Mouse (Mus musculus) lung, postnatal 0 days (tissue): Measurements from ENCODE around the gene Rasgrp2. TPM values are rescaled to one million over a fixed set of nuclear protein-coding genes. Genes with fewer than 3 reads are reported as not detected.

Experiments
- ATAC-seq: fragments of 200-750 bp; cut with Nextera tagmentation; 2 replicates; pipeline ENCODE4 v1.8.0; 2017; ENCODE audit warnings: moderate library complexity
- DNase-seq: peaks from one replicate; pipeline ENCODE4 v3.0.0-alpha.2; 2016; ENCODE audit warnings: low spot score
- H3K27ac ChIP-seq: fragments of 300-500 bp; sonication (generic); 2 replicates; pipeline ENCODE4 v1.5.1; 2014; ENCODE audit warnings: antibody characterized with exemption, mild to moderate bottlenecking, low read length, mixed read lengths
- H3K27me3 ChIP-seq: fragments of 300-500 bp; sonication (generic); replicated peaks from 2 replicates; pipeline ENCODE4 v1.6.1; 2014; ENCODE audit warnings: low read length, mixed read lengths; ENCODE audit not compliant: insufficient read depth
- H3K36me3 ChIP-seq: fragments of 300-500 bp; sonication (generic); 2 replicates; pipeline ENCODE4 v1.6.1; 2014; ENCODE audit warnings: low read length, mixed read lengths; ENCODE audit not compliant: insufficient read depth
- H3K4me1 ChIP-seq: fragments of 300-500 bp; sonication (generic); 2 replicates; pipeline ENCODE4 v1.6.1; 2014; ENCODE audit warnings: antibody characterized with exemption, low read depth, low read length, mixed read lengths; ENCODE audit not compliant: insufficient read depth
- H3K4me2 ChIP-seq: fragments of 300-500 bp; sonication (generic); replicated peaks from 2 replicates; pipeline ENCODE4 v1.6.1; 2014; ENCODE audit warnings: low read depth, mild to moderate bottlenecking, low read length, moderate library complexity, mixed read lengths
- H3K4me3 ChIP-seq: fragments of 300-500 bp; sonication (generic); 2 replicates; pipeline ENCODE4 v1.5.1; 2014; ENCODE audit warnings: low read depth, low read length
- H3K9ac ChIP-seq: fragments of 300-500 bp; sonication (generic); replicated peaks from 2 replicates; pipeline ENCODE4 v1.6.1; 2014; ENCODE audit warnings: low read depth, mild to moderate bottlenecking
- H3K9me3 ChIP-seq: fragments of 300-500 bp; sonication (generic); 2 replicates; pipeline ENCODE4 v1.6.1; 2016; ENCODE audit warnings: low read length, mixed read lengths
- CTCF ChIP-seq: IDR thresholded peaks from 2 replicates; pipeline ENCODE4 v1.5.1; 2016; ENCODE audit warnings: antibody characterized with exemption, mild to moderate bottlenecking
- EP300 ChIP-seq: IDR thresholded peaks from 2 replicates; pipeline ENCODE4 v1.6.1; 2016; ENCODE audit warnings: antibody characterized with exemption, mild to moderate bottlenecking, control low read depth
- WGBS: fragments of 180-500 bp; shearing (Covaris S2); extraction: QIAGEN DNeasy Blood & Tissue Kit; methylation state at CpG from one replicate; pipeline ENCODE4 v1.1.7; 2014; 5-methylcytosine and 5-hydroxymethylcytosine counted together
- polyA plus RNA-seq: library from polyadenylated mRNA; unstranded; fragments of >200 nt; fragmentation: Nextera tagmentation; extraction: Ambion mirVana; gene quantifications from 2 replicates; pipeline ENCODE4 v1.2.1, GENCODE M21; 2015

Gene Rasgrp2
- polyA plus RNA-seq, 1 experiment from 2014 or later = 99.2 TPM

GRCm38 (mm10) chr19:6401131-6401815, 2.1 kb downstream of the Rasgrp2 start:
- DNase-seq (peak; percentile 92), ATAC-seq (peak; percentile 73)
- Histone ChIP-seq H3K9ac (0 out of 2 replicates have a peak overlapping the region, but pooled peaks have one; percentile 24), H3K27me3 (no peaks in the 10 kb centered on the region), H3K36me3 (no peaks in the 10 kb centered on the region), H3K4me3 (peak overlapping the region; percentile 62), H3K4me1 (peaks cover 3% of the 10 kb centered on the region; the same call in 1 of the 2 replicates), H3K9me3 (no peaks in the 10 kb centered on the region), H3K27ac (peak overlapping the region; percentile 73), H3K4me2 (peak overlapping the region; percentile 99)
- peak; percentile 91 for TF ChIP-seq CTCF
- TF ChIP-seq EP300 = peak; percentile 35; the same call in 1 of the 2 replicates
- WGBS = 1% methylated on average over 22 of the region's 32 CpGs

- 6% methylated on average over 9 of the region's 9 CpGs for WGBS
- H3K4me1 ChIP-seq = peaks cover 3% of the 10 kb centered on the region; the same call in 1 of the 2 replicates
- DNase-seq (peak; percentile 55), ATAC-seq (peak; percentile 10; the same call in 1 of the 2 replicates)
- H3K4me2 ChIP-seq = peak overlapping the region; percentile 99
- H3K27ac ChIP-seq = peak overlapping the region; percentile 73; the same call in 1 of the 2 replicates
- peak overlapping the region; percentile 62 for H3K4me3 ChIP-seq
- no peak for TF ChIP-seq CTCF
- TF ChIP-seq EP300 = no peak; the same call in 1 of the 2 replicates
- H3K9ac ChIP-seq = 0 out of 2 replicates have a peak overlapping the region, but pooled peaks have one; percentile 1
- H3K27me3 ChIP-seq = no peaks in the 10 kb centered on the region
- no peaks in the 10 kb centered on the region for H3K36me3 ChIP-seq
- no peaks in the 10 kb centered on the region for H3K9me3 ChIP-seq
Observed at GRCm38 (mm10) chr19:6401951-6402350, 2.8 kb downstream of the Rasgrp2 start.

- WGBS = 73% methylated on average over 10 of the region's 10 CpGs
Observed at GRCm38 (mm10) chr19:6403869-6404268, 4.7 kb downstream of the Rasgrp2 start.

GRCm38 (mm10) chr19:6405433-6405832, 6.3 kb downstream of the Rasgrp2 start:
- Histone ChIP-seq H3K9ac (no peak overlapping the region), H3K4me1 (no peaks in the 10 kb centered on the region; the same call in 1 of the 2 replicates), H3K9me3 (no peaks in the 10 kb centered on the region), H3K27me3 (no peaks in the 10 kb centered on the region), H3K4me2 (no peak overlapping the region), H3K36me3 (no peaks in the 10 kb centered on the region), H3K4me3 (no peak overlapping the region), H3K27ac (no peak overlapping the region)
- TF ChIP-seq CTCF = no peak
- no peak for TF ChIP-seq EP300
- WGBS = 66% methylated on average over 10 of the region's 10 CpGs
- ATAC-seq = no peak
- no peak for DNase-seq

More at GRCm38 (mm10) chr19:6403869-6404268, 4.7 kb downstream of the Rasgrp2 start:
- H3K4me2 ChIP-seq = no peak overlapping the region
- no peaks in the 10 kb centered on the region for H3K9me3 ChIP-seq
- ATAC-seq (no peak), DNase-seq (no peak)
- H3K4me3 ChIP-seq = no peak overlapping the region
- no peaks in the 10 kb centered on the region for H3K36me3 ChIP-seq
- no peak overlapping the region for H3K27ac ChIP-seq
- no peak overlapping the region for H3K9ac ChIP-seq
- no peak for TF ChIP-seq CTCF
- H3K4me1 ChIP-seq = peaks cover 3% of the 10 kb centered on the region; the same call in 1 of the 2 replicates
- no peaks in the 10 kb centered on the region for H3K27me3 ChIP-seq

- Histone ChIP-seq H3K27me3 (no peaks in the 10 kb centered on the region), H3K36me3 (no peaks in the 10 kb centered on the region), H3K9me3 (no peaks in the 10 kb centered on the region), H3K9ac (no peak overlapping the region), H3K4me3 (no peak overlapping the region), H3K27ac (no peak overlapping the region), H3K4me1 (no peaks in the 10 kb centered on the region), H3K4me2 (no peak overlapping the region)
- 88% methylated on average over 8 of the region's 8 CpGs for WGBS
- DNase-seq (no peak), ATAC-seq (no peak)
- TF ChIP-seq EP300 (no peak), CTCF (no peak)
Observed at GRCm38 (mm10) chr19:6407109-6407508, 8.0 kb downstream of the Rasgrp2 start.

- Histone ChIP-seq H3K4me3 (no peak overlapping the region), H3K4me2 (no peak overlapping the region), H3K36me3 (no peaks in the 10 kb centered on the region), H3K27ac (no peak overlapping the region), H3K27me3 (no peaks in the 10 kb centered on the region), H3K4me1 (no peaks in the 10 kb centered on the region), H3K9me3 (no peaks in the 10 kb centered on the region), H3K9ac (no peak overlapping the region)
- ATAC-seq = no peak
- TF ChIP-seq CTCF = no peak
- TF ChIP-seq EP300 = no peak
- no peak for DNase-seq
- 58% methylated on average over 16 of the region's 16 CpGs for WGBS
Observed at GRCm38 (mm10) chr19:6407816-6408510, 8.8 kb downstream of the Rasgrp2 start.
